Mouse (Mus musculus) 3134 (cell line): Measurements from ENCODE around the gene Ssx9.
"Not testable (repeated sequence)": the region's sequence is repeated elsewhere in the genome, so short reads cannot be mapped to it uniquely, and the experiment has no call there.

Experiments
- DNase-seq: peaks from one replicate; pipeline ENCODE4 v3.0.0-alpha.2; 2011; ENCODE audit warnings: low spot score; ENCODE audit not compliant: insufficient read length; ENCODE audit errors: extremely low read depth

Ssx9 gene

DNA sequence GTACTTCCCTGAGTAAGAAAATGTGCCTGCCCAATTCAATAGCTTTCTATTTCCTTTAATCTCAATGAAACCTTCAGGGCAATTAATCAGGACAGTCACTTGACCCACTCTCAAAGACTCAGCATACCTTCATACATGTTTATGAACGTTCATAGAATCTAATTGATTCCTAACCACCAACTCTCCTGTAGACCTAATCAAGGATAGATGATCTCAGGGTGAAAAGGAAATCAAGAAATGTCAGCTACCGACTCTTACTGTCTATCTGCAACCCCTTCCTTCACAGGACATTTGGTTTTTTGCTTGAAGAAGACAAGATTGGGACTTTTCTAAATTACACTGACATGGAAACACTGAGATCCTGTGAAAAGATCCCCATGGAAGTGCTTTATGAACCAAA, at the start of gene Ssx9:
TSS of gene Ssx9 (plus strand) at position 301 of the 400 bp plus-strand sequence.
- not testable (repeated sequence) for DNase-seq

- peak; percentile 17 for DNase-seq
Observed at GRCm38 (mm10) chrX:8732907-8733306, 15.3 kb upstream of the Ssx9 start.

DNA sequence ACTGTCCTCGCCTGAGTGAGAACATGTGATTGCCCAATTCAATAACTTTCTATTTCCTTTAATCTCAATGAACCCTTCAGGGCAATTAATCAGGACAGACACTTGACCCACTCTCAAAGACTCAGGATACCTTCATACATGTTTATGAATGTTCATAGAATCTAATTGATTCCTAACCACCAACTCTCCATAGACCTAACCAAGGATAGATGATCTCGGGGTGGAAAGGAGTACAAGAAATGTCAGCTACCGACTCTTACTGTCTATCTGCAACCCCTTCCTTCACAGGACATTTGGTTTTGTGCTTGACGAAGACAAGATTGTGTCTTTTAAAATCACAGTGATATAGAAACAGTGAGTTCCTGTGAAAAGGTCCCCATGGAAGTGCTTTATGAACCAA, 55.2 kb downstream of the Ssx9 start, which contains the start of gene Ssxb5:
TSS of gene Ssxb5 (plus strand) at position 301 of the 400 bp plus-strand sequence.
- DNase-seq: not testable (repeated sequence)
